Mouse (Mus musculus) CD4-positive, CD25-positive, alpha-beta regulatory T cell, adult 2 months (primary cell): ENCODE results near the gene Hmgxb4.
"Not testable (repeated sequence)": the region's sequence is repeated elsewhere in the genome, so short reads cannot be mapped to it uniquely, and the experiment has no call there.

Experiments used
- DNase-seq: peaks from one replicate; pipeline ENCODE4 v3.0.0-alpha.2; 2012; ENCODE audit warnings: low read depth, low spot score

Hmgxb4 gene

DNA sequence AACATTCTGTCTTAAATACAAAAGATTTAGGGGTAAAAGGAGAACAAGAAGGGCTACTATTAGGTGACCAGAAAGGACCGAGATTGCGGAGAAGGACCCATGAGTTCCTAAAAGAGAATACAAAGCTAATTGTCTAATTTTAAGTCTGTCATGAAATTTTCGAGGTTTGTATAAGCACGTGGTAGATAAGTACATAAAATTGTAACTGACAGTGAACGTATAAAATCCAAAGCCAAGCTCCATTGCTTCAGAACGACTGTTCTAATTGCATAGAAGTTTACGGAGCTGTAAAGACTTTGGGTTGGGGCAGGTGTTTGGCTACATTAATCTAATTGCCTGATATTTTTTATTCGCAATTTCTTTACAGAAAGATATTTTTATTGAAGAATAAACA is at the start of gene Hmgxb4:
Gene Hmgxb4 (plus strand): TSS at position 276 of the 394 bp plus-strand sequence.
- no peak for DNase-seq

- DNase-seq = no peak
These were observed 43.7 kb upstream of the Hmgxb4 start for GRCm38 (mm10) chr8:74949445-74949844.

DNA sequence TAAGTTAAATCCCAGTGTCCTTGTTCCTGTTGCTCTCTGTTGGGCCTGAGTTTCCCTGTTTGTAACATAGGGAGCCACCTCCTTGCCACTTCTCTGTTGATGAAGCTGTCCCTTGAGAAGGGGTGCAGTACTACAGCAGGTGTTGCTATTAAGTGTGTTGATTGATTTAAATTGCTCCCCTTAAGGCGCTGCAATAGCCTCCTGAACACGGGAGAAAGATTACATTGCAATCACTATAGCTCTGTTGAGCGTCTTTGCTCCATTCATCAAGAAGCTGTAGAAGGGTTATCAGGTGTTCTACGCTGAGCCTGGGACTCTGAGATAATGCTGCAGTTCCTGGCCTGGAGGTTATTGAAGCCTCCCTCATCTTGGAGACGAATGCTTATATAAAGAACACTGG is 29.2 kb upstream of the Hmgxb4 start:
- DNase-seq = no peak

DNA sequence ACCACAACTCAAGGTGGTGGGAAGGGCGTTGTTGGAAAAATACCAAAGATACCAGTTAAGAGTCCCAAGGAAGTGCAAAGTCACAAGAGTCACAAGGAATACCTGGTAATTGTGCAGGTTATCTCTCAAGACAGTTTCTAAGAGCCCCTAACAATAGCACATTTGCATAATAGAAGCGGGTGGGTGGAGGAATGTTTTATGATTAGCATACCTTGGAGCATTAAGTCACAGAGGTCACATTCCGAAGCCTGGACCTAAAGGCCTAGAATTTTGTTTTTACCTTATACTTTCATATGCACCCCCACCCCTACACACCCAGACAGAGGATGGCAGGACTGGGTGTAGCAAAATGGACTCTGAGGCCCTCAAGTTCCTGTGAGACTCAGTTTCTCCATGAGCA is 22.9 kb upstream of the Hmgxb4 start:
- DNase-seq = not testable (repeated sequence)

- no peak for DNase-seq
These were observed 21.5 kb upstream of the Hmgxb4 start for GRCm38 (mm10) chr8:74971636-74972035.

GRCm38 (mm10) chr8:74972322-74972883 is 20.8 kb upstream of the Hmgxb4 start:
- no peak for DNase-seq

DNA sequence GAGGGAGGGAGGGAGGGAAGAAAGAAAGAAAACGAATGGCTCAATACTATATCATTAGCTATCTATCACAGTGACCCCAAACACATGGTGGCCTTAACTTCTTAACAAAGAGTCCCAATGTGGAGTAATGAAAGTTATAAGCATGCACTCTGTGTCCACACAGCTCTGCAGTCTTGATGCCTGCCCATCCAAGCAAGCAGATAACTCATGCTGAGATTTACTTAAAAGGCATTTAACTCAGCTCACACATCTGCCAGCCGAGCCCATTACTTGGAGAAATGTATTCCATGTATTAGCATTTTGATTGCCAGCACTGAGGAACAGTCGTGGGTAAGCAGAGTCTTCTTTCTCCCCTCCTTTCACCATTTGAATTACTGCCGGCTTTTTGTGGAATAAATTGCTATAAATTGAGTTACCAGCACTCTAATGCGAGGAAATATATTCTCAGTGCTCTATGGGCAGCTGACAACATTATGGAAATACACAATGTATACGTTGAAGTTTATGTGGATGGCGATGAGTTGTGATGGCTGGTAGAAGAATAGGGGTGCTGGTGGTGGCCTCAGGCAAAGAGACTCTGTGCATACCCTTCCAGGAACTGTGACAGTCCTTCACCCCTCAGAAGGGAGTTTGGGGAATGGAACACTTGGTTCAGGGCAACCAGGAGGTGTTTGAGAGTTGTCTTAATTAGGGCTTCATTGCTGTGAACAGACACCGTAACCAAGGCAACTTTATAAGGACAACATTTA is 19.9 kb upstream of the Hmgxb4 start:
- DNase-seq = no peak

GRCm38 (mm10) chr8:74973904-74974303 is 19.3 kb upstream of the Hmgxb4 start:
- no peak for DNase-seq

DNA sequence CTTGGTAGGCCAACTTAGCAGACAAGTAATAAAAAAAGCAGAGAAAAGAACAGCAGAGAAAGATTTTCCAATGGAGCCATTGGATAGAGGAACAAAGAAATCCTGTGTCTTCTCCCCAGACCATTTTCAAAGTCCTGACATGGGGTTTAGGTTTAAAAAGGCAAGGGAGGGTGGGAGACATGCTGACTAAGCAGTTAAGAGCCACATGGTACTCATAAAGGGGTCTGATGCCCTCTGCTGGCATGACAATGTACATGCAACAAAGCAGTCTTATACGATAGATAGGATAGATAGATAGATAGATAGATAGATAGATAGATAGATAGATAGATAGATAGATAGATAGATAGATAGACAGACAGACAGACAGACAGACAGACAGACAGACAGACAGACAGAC is 15.7 kb upstream of the Hmgxb4 start:
- peak; percentile 52 for DNase-seq

GRCm38 (mm10) chr8:74980060-74980710 is 13.0 kb upstream of the Hmgxb4 start:
- peak; percentile 6 for DNase-seq

DNA sequence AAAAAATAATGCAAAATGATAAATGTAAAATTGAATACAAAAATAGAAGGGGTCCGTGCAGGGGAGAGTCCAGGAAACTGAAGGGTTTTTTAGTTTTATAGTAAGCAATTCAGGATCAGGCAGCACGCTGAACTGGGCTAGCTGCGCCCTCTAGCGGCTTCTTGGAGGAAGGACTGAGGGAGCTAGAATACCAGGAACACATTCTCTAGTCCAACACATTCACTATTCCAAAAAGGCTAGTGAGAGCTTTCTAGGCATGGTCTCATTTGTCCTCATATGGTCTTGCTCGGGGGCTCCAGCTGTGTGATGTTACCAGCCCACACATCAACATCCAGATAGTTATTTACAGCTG is 12.5 kb upstream of the Hmgxb4 start:
- DNase-seq = peak; percentile 74

- no peak for DNase-seq
These were observed 11.3 kb upstream of the Hmgxb4 start for GRCm38 (mm10) chr8:74981809-74982208.

- no peak for DNase-seq
These were observed 5.7 kb upstream of the Hmgxb4 start for GRCm38 (mm10) chr8:74987436-74987835.

DNA sequence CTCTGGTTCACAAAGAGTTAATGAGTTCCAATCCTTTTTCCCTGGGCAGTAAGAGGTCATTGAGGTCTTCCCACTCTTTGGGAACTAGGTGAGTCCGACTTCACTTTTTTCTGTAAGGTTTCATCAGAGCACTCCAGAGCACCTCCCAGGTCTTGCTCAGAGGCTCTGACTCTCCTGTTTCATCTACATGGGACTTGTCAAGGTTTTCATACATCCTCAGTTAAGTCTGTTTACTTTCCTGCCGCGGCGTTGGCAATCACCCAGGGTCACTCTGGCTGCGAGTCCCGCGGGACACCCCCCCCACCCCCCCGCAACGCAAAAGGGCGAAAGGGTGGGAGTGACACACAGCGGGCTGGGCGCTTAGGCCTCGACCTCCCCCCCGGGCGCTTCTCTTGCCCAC is 3.1 kb upstream of the Hmgxb4 start:
- no peak for DNase-seq

- DNase-seq = peak; percentile 94
These were observed 607 bp downstream of the Hmgxb4 start for GRCm38 (mm10) chr8:74993475-74994451.

DNA sequence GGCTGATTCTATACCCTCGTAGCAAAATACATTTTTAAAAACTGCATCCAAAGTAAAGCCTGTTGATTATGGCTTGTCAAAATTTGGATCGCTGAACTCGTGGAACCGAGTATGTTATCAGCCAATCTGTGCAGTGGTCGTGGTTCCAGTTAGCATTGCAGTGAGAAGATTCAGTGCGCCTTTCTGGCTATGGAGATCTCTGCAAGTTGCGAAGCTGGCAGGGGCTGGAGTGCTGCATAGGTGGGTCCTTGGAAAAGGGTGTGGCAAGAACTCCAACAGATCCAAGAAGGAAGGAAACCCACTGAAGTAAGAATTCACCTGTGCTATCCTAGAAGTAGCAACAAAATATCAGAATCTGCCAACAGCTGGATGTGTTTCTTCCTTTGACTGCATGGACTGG is 1.4 kb downstream of the Hmgxb4 start:
- DNase-seq = peak; percentile 17

DNA sequence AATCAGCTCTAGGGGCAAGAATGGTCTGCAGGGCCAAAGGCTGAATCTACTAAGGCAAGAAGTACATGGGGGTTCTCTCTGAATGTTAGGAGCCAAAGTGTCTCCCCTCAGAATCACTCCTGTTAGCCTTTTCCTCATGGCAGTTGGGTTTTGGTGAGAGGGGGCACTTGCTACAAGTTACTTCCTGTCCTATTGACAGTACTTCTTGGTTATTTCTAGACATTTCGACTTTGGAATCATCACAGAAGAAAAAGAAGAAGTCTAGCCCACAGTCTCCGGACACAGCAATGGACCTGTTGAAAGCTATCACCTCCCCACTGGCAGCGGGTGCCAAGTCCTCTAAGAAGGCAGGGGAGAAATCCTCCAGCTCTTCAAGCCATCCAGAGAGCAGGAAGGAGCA is 7.3 kb downstream of the Hmgxb4 start:
- DNase-seq = no peak

- DNase-seq = no peak
These were observed 15.7 kb downstream of the Hmgxb4 start for GRCm38 (mm10) chr8:75008826-75009225.

GRCm38 (mm10) chr8:75013557-75013956 is 20.4 kb downstream of the Hmgxb4 start:
- DNase-seq = no peak

DNA sequence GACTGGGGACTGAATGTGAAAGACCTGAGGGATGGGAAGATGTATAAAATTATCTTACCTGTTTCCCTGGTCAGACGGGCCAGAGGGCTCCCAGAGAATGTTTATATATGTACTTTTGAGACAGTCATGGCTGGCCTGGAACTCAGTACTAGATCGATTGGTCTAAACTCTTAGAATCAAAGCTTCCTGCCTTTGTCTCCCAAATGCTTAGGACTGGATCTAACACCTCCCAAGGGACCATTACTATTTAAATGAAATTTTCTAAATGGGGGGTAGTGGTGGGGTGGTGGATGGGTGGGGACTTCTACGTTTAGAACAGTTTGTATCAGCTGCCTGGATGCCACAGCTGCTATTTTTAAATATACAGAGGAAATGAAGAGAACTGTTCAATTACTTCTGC is 20.8 kb downstream of the Hmgxb4 start:
- no peak for DNase-seq

GRCm38 (mm10) chr8:75015981-75016380 is 22.8 kb downstream of the Hmgxb4 start:
- DNase-seq = no peak

DNA sequence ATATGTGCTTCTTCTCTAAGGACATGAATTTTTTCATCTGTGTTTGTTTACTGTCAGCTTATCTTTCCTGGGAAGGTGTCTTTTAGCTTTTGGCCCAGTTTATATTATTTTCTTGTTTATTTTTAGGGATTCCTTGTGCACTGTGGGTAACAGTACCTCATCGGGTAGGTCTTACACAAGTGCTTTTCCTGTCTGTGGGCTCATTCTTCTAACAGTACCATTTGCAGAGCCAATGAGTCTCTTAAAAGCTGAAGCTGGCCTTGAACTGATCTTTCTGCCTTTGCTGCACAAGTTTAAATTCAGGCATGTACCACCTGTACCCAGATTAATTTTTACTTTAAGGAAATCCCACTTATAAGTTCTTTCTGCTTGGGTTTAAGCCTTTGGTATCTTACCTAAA is 23.3 kb downstream of the Hmgxb4 start:
- no peak for DNase-seq
